Comparison of ENCODE assay signal across 8 mouse cellular contexts in the genomic region with DNA sequence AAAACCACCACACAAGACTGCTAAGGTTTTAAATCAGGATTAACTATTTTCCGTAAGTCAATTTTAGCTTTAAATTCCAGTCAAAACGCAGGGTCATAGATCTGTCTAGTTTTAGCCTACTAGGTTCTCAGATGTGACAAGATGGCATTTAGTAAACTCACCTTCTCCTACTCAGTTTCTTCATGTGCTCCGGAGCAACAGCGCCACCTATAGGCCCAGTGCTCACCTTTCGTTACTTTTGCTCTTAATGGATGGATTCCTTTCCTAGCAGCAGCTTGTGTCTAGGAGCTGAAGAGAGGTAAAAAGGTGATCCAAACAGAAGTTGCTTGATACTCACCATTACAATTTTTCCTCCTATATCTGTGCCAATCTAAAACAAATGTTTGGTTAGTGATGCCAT. TPM values are rescaled to one million over a fixed set of nuclear protein-coding genes. Genes with fewer than 3 reads are reported as not detected.
A peak's percentile ranks its signal among the peaks of the same experiment; 100 is the strongest.
DNase-seq lines count a peak whose midpoint lies in the region; ATAC-seq lines count a peak whose summit lies in the region.

No protein-coding gene starts in this region.

- DNase-seq in ZHBTc4 (ENCODE audit: low read depth, low spot score): peak; percentile 91
- peak; percentile 51 to 68 for DNase-seq in cerebellum, postnatal 4 days (ENCODE audit: low spot score in 2 of 2)
- DNase-seq in gastrocnemius, postnatal 25 days: peak; percentile 29
- peak; percentile 85 for DNase-seq in layer of hippocampus, adult 11-12 months (ENCODE audit: low spot score)
- DNase-seq in lung, adult 18-20 months: peak; percentile 74 to 76
- DNase-seq in right cerebral cortex, adult 2 months (ENCODE audit: low spot score in 2 of 2): peak; percentile 87 to 88
- peak; percentile 84 for DNase-seq in urinary bladder, postnatal 14 days (ENCODE audit: low spot score)

- ATAC-seq in CD4-positive, CD25-positive, alpha-beta regulatory T cell, adult 4 months: peak; percentile 91

RNA-seq across cellular contexts. Expression of gene Herc2, which starts 7.6 kb away (rescaled TPM):
- polyA plus RNA-seq in CD4-positive, CD25-positive, alpha-beta regulatory T cell, adult 4 months (2017; shearing (Covaris generic)): 10 to 100 TPM; 19.9 to 36.6 TPM
- 10 to 100 TPM; 34.0 to 35.6 TPM for total RNA-seq in gastrocnemius, postnatal 25 days (2021)

RNA-seq across cellular contexts. Expression of gene Nipa1, which starts 22.6 kb away (rescaled TPM):
- polyA plus RNA-seq in CD4-positive, CD25-positive, alpha-beta regulatory T cell, adult 4 months (2017; shearing (Covaris generic)): not detected
- 1 to 10 TPM; 2.1 TPM for total RNA-seq in gastrocnemius, postnatal 25 days (2021)

Comparison
In these comparisons a context has a peak if more than half of its experiments do, and no peak if none do; other contexts are left out.
1. Peak in every context shown above with its lines: DNase-seq and ATAC-seq.
2. DNase-seq: peak in every context shown above with its lines; median percentile 91 in ZHBTc4; 88 in right cerebral cortex, adult 2 months; 85 in layer of hippocampus, adult 11-12 months; 84 in urinary bladder, postnatal 14 days; 75 in lung, adult 18-20 months; 60 in cerebellum, postnatal 4 days; 29 in gastrocnemius, postnatal 25 days.